Mouse (Mus musculus): ENCODE results near the gene Mfn1. TPM values are rescaled to one million over a fixed set of nuclear protein-coding genes. Genes with fewer than 3 reads are reported as not detected.

Gene Mfn1
- total and polyA plus RNA-seq, 3 experiments: 16.6 to 27.4 (median 25.6) TPM

- in situ Hi-C loops (cut with MboI; ENCODE audit: low pct_ligation_motif_present, low pct_unique_long_range_greater_than_20kb, low sequenced_read_pairs) (no loop called here), dilution Hi-C loops (cut with MboI; ENCODE audit: extremely low pct_ligation_motif_present, extremely low pct_unique_long_range_greater_than_20kb, low sequenced_read_pairs) (no loop called here)
- no peak for DNase-seq (ENCODE audit: extremely low read depth)
- Histone ChIP-seq H3K79me2 (replicated peaks; ENCODE audit: control insufficient read depth, extremely low read depth, insufficient read depth, poor library complexity, severe bottlenecking) (no peaks in the 10 kb centered on the region), H3K4me1 (ENCODE audit: control insufficient read depth in 1 of 2, insufficient read depth in 2 of 2) (no peaks in the 10 kb centered on the region), H3K4me2 (ENCODE audit: insufficient read depth, low read depth, poor library complexity, severe bottlenecking) (no peak overlapping the region), H3K27me3 (replicated peaks) (no peaks in the 10 kb centered on the region), H3K27ac (ENCODE audit: insufficient read depth, low read depth) (no peak overlapping the region), H3K36me3 (replicated peaks in 1 of 2; ENCODE audit: control insufficient read depth in 1 of 2, insufficient read depth in 1 of 2, low read length in 1 of 2) (peaks cover 38 to 72% of the 10 kb centered on the region in 2 experiments), H3K9ac (ENCODE audit: insufficient read depth, low read depth) (no peak overlapping the region), H3K9me3 (replicated peaks; ENCODE audit: low read length) (no peaks in the 10 kb centered on the region), H3K4me3 (replicated peaks in 1 of 3; ENCODE audit: low read depth in 2 of 3, low read length in 2 of 3, poor library complexity in 1 of 3) (no peak overlapping the region)
- no peak for TF ChIP-seq USF1 (IDR thresholded peaks at IDR 0.05; ENCODE audit: low read depth, low read length)
- no peak for TF ChIP-seq GABPA (IDR thresholded peaks at IDR 0.05; ENCODE audit: insufficient replicate concordance, low read depth, low read length)
- TF ChIP-seq CTCF (conservative IDR thresholded peaks at IDR 0.05 in 1 of 2, IDR thresholded peaks at IDR 0.05 in 1 of 2; ENCODE audit: low read depth in 2 of 2, low read length in 2 of 2): no peak
- TF ChIP-seq IRF4 (IDR thresholded peaks at IDR 0.05; ENCODE audit: low read depth, low read length): no peak
- TF ChIP-seq NELFE (IDR thresholded peaks at IDR 0.05; ENCODE audit: low read depth, low read length): no peak
These were observed 8.8 kb downstream of the Mfn1 start for GRCm38 (mm10) chr3:32538091-32538490.

DNA sequence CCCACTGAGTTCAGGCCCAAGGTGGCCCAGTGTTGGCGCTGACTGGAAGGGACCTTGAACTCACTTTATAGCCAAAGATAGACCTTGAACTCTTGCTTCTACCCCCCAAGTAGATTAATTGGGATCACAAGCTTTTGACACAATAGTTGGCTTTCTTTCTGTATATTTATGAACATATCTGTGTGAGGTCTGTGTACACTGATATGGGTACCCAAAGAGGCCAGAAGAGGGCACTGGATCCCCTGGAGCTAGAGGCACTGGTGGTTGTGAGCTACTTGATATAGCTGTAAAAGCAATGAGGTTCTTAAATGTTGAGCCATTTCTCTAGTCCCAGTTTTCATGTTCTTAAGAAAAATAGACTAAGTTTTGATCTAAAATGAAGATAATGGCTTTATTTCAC, 23.8 kb downstream of the Mfn1 start:
- dilution Hi-C loops (cut with MboI; ENCODE audit: extremely low pct_ligation_motif_present, extremely low pct_unique_long_range_greater_than_20kb, low sequenced_read_pairs): no loop called here
- no peak overlapping the region for H3K4me3 ChIP-seq (replicated peaks in 1 of 3; ENCODE audit: low read depth in 2 of 3, low read length in 2 of 3, poor library complexity in 1 of 3)

DNA sequence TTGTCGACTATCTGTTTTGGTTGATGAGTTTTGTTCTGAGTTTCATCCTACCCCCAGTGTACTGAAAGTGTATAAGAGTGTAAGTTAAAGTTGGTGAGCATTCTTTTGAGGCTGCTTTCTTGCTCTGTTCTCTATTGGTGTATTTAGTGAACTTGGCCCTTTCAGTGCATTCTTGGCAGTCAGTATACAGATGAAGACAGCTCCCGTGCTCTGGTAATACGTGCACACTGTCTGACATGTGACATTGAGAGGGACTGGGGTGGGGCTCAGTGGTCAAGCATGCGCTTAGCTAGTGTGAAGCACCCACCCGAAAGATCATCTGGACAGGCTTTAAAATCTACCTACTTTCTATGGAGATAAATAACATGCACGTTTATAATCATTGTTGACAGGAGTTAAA, 34.1 kb downstream of the Mfn1 start:
- TF ChIP-seq USF1 (IDR thresholded peaks at IDR 0.05; ENCODE audit: low read depth, low read length) (no peak), TCF12 (IDR thresholded peaks at IDR 0.05; ENCODE audit: low read depth, low read length) (no peak), MXI1 (IDR thresholded peaks at IDR 0.05; ENCODE audit: low read depth, low read length) (no peak), ZNF384 (IDR thresholded peaks at IDR 0.05; ENCODE audit: low read depth, low read length) (no peak), MAFK (IDR thresholded peaks at IDR 0.05; ENCODE audit: insufficient replicate concordance, low read length) (no peak), E2F4 (IDR thresholded peaks at IDR 0.05; ENCODE audit: insufficient replicate concordance, low read depth, low read length) (no peak), USF2 (conservative IDR thresholded peaks at IDR 0.05; ENCODE audit: low read depth, low read length) (no peak), ZMIZ1 (IDR thresholded peaks at IDR 0.05; ENCODE audit: low read depth, low read length) (no peak)
- dilution Hi-C loops (cut with MboI; ENCODE audit: extremely low pct_ligation_motif_present, extremely low pct_unique_long_range_greater_than_20kb, low sequenced_read_pairs): no loop called here
- in situ Hi-C loops (cut with MboI; ENCODE audit: low pct_ligation_motif_present, low pct_unique_long_range_greater_than_20kb, low sequenced_read_pairs): no loop called here

More for the DNA sequence above, 23.8 kb downstream of the Mfn1 start:
- H3K36me3 ChIP-seq (replicated peaks in 1 of 2; ENCODE audit: control insufficient read depth in 1 of 2, insufficient read depth in 1 of 2, low read length in 1 of 2): peaks cover 22 to 44% of the 10 kb centered on the region in 2 experiments
- peak; percentile 20 for DNase-seq (ENCODE audit: extremely low read depth)
- H3K9ac ChIP-seq (ENCODE audit: insufficient read depth, low read depth): no peak overlapping the region
- H3K4me1 ChIP-seq (ENCODE audit: control insufficient read depth in 1 of 2, insufficient read depth in 2 of 2): no peaks in the 10 kb centered on the region
- H3K79me2 ChIP-seq (replicated peaks; ENCODE audit: control insufficient read depth, extremely low read depth, insufficient read depth, poor library complexity, severe bottlenecking): no peaks in the 10 kb centered on the region
- in situ Hi-C loops (cut with MboI; ENCODE audit: low pct_ligation_motif_present, low pct_unique_long_range_greater_than_20kb, low sequenced_read_pairs): no loop called here
- no peak overlapping the region for H3K27ac ChIP-seq (ENCODE audit: insufficient read depth, low read depth)
- TF ChIP-seq MAZ (IDR thresholded peaks at IDR 0.05; ENCODE audit: low read depth, low read length) (no peak), MXI1 (IDR thresholded peaks at IDR 0.05; ENCODE audit: low read depth, low read length) (no peak), RAD21 (IDR thresholded peaks at IDR 0.05; ENCODE audit: low read depth, low read length) (peak; percentile 46), CTCF (conservative IDR thresholded peaks at IDR 0.05 in 1 of 2, IDR thresholded peaks at IDR 0.05 in 1 of 2; ENCODE audit: low read depth in 2 of 2, low read length in 2 of 2) (peak in 1 of 2 experiments; percentile 59; a peak in 2 of 4 replicates), PAX5 (IDR thresholded peaks at IDR 0.05; ENCODE audit: low read length) (no peak), ZMIZ1 (IDR thresholded peaks at IDR 0.05; ENCODE audit: low read depth, low read length) (no peak), SMC3 (IDR thresholded peaks at IDR 0.05; ENCODE audit: low read depth, low read length) (peak; percentile 34), E2F4 (IDR thresholded peaks at IDR 0.05; ENCODE audit: insufficient replicate concordance, low read depth, low read length) (no peak)
- no peak overlapping the region for H3K4me2 ChIP-seq (ENCODE audit: insufficient read depth, low read depth, poor library complexity, severe bottlenecking)
- no peaks in the 10 kb centered on the region for H3K9me3 ChIP-seq (replicated peaks; ENCODE audit: low read length)
- no peaks in the 10 kb centered on the region for H3K27me3 ChIP-seq (replicated peaks)

More for the DNA sequence above, 34.1 kb downstream of the Mfn1 start:
- Histone ChIP-seq H3K9ac (ENCODE audit: insufficient read depth, low read depth) (no peak overlapping the region), H3K27me3 (replicated peaks) (no peaks in the 10 kb centered on the region), H3K4me2 (ENCODE audit: insufficient read depth, low read depth, poor library complexity, severe bottlenecking) (no peak overlapping the region), H3K79me2 (replicated peaks; ENCODE audit: control insufficient read depth, extremely low read depth, insufficient read depth, poor library complexity, severe bottlenecking) (no peaks in the 10 kb centered on the region), H3K36me3 (replicated peaks in 1 of 2; ENCODE audit: control insufficient read depth in 1 of 2, insufficient read depth in 1 of 2, low read length in 1 of 2) (peaks cover 43 to 69% of the 10 kb centered on the region in 2 experiments), H3K4me3 (replicated peaks in 1 of 3; ENCODE audit: low read depth in 2 of 3, low read length in 2 of 3, poor library complexity in 1 of 3) (no peak overlapping the region), H3K4me1 (ENCODE audit: control insufficient read depth in 1 of 2, insufficient read depth in 2 of 2) (no peaks in the 10 kb centered on the region), H3K27ac (ENCODE audit: insufficient read depth, low read depth) (no peak overlapping the region), H3K9me3 (replicated peaks; ENCODE audit: low read length) (peaks cover under 1% of the 10 kb centered on the region)
- no peak for DNase-seq (ENCODE audit: extremely low read depth)

Data from CH12.LX (cell line).